Mouse (Mus musculus) spleen, adult 2 months (tissue): ENCODE results near the gene Arhgap9. TPM values are rescaled to one million over a fixed set of nuclear protein-coding genes. Genes with fewer than 3 reads are reported as not detected.

Experiments
- DNase-seq, 2 experiments: peaks; one replicate each; pipeline versions ENCODE4 v3.0.0 to v3.0.0-alpha.2; 2012 to 2021; ENCODE audit warnings: low spot score in 2 of 2, low read depth in 1 of 2
- H3K27ac ChIP-seq: fragments of 200-500 bp; 2 replicates; pipeline ENCODE4 v1.5.1; 2012; ENCODE audit warnings: low read length, inconsistent platforms; ENCODE audit not compliant: insufficient read depth
- H3K27me3 ChIP-seq: fragments of 200-500 bp; 2 replicates; pipeline ENCODE4 v1.6.1; 2012; ENCODE audit warnings: mild to moderate bottlenecking, moderate library complexity, low read length, inconsistent platforms; ENCODE audit not compliant: control insufficient read depth, insufficient read depth
- H3K36me3 ChIP-seq: fragments of 200-500 bp; 2 replicates; pipeline ENCODE4 v1.6.1; 2012; ENCODE audit warnings: mild to moderate bottlenecking, low read length, inconsistent platforms; ENCODE audit not compliant: control insufficient read depth, insufficient read depth
- H3K4me1 ChIP-seq: fragments of 200-500 bp; 2 replicates; pipeline ENCODE4 v1.6.1; 2011; ENCODE audit warnings: inconsistent platforms; ENCODE audit not compliant: control insufficient read depth, insufficient read depth, insufficient read length
- H3K4me3 ChIP-seq: fragments of 200-500 bp; 2 replicates; pipeline ENCODE4 v1.5.1; 2011; ENCODE audit warnings: mild to moderate bottlenecking, inconsistent platforms; ENCODE audit not compliant: insufficient read depth, insufficient read length; ENCODE audit errors: extremely low read depth
- CTCF ChIP-seq: fragments of 200-500 bp; IDR thresholded peaks from 2 replicates; pipeline ENCODE4 v1.5.1; 2011; ENCODE audit warnings: mild to moderate bottlenecking, inconsistent platforms; ENCODE audit not compliant: insufficient read depth, insufficient read length, insufficient replicate concordance; ENCODE audit errors: extremely low read depth
- POLR2A ChIP-seq: fragments of 200-500 bp; IDR thresholded peaks from 2 replicates; pipeline ENCODE4 v1.6.1; 2011; ENCODE audit warnings: low read depth, low read length, inconsistent platforms
- WGBS: fragments of 180-500 bp; shearing (Covaris S2); methylation state at CpG from one replicate; pipeline ENCODE4 v1.1.7; 2018; 5-methylcytosine and 5-hydroxymethylcytosine counted together
- polyA plus RNA-seq: library from polyadenylated mRNA; depleted of rRNA; stranded (reverse); fragments of >200 nt; gene quantifications from 2 replicates; pipeline ENCODE4 v1.2.3, GENCODE M21; 2012

The Arhgap9 gene
- polyA plus RNA-seq, 1 experiment: 72.7 TPM

- Histone ChIP-seq H3K36me3 (peaks cover 26% of the 10 kb centered on the region), H3K27me3 (no peaks in the 10 kb centered on the region), H3K27ac (no peak overlapping the region), H3K4me3 (peak overlapping the region; percentile 87; the same call in 1 of the 2 replicates), H3K4me1 (peaks cover 17% of the 10 kb centered on the region; the same call in 1 of the 2 replicates)
- 17% methylated on average over 5 of the region's 5 CpGs for WGBS
- TF ChIP-seq POLR2A: no peak
- no peak for DNase-seq
Observed at GRCm38 (mm10) chr10:127291881-127292638, 29.7 kb upstream of the Arhgap9 start.

- H3K27ac ChIP-seq: no peak overlapping the region
- no peak for TF ChIP-seq CTCF
- TF ChIP-seq POLR2A: no peak
- no peak for DNase-seq
- H3K27me3 ChIP-seq: no peaks in the 10 kb centered on the region
- WGBS: 90% methylated on average over 6 of the region's 6 CpGs
- H3K36me3 ChIP-seq: peaks cover 32% of the 10 kb centered on the region
- H3K4me3 ChIP-seq: no peak overlapping the region
- H3K4me1 ChIP-seq: peaks cover 10% of the 10 kb centered on the region; the same call in 1 of the 2 replicates
Observed at GRCm38 (mm10) chr10:127292987-127293538, 28.7 kb upstream of the Arhgap9 start.

GRCm38 (mm10) chr10:127293590-127294113 is 28.1 kb upstream of the Arhgap9 start:
- H3K4me3 ChIP-seq: no peak overlapping the region
- TF ChIP-seq CTCF: no peak
- H3K4me1 ChIP-seq: peaks cover 10% of the 10 kb centered on the region; the same call in 1 of the 2 replicates
- no peak for DNase-seq
- no peaks in the 10 kb centered on the region for H3K27me3 ChIP-seq
- H3K27ac ChIP-seq: no peak overlapping the region
- 85% methylated on average over 3 of the region's 3 CpGs for WGBS
- H3K36me3 ChIP-seq: peaks cover 34% of the 10 kb centered on the region

GRCm38 (mm10) chr10:127294895-127295510 is 26.8 kb upstream of the Arhgap9 start:
- H3K4me1 ChIP-seq: peaks cover 6% of the 10 kb centered on the region; the same call in 1 of the 2 replicates
- no peak for DNase-seq
- H3K27me3 ChIP-seq: no peaks in the 10 kb centered on the region
- TF ChIP-seq POLR2A (no peak), CTCF (no peak)
- WGBS: 94% methylated on average over 10 of the region's 10 CpGs
- no peak overlapping the region for H3K27ac ChIP-seq
- peaks cover 44% of the 10 kb centered on the region for H3K36me3 ChIP-seq
- no peak overlapping the region for H3K4me3 ChIP-seq

GRCm38 (mm10) chr10:127295986-127296794 is 25.6 kb upstream of the Arhgap9 start:
- no peaks in the 10 kb centered on the region for H3K27me3 ChIP-seq
- H3K36me3 ChIP-seq: peaks cover 50% of the 10 kb centered on the region
- H3K4me1 ChIP-seq: peaks cover 6% of the 10 kb centered on the region; the same call in 1 of the 2 replicates
- H3K4me3 ChIP-seq: no peak overlapping the region
- H3K27ac ChIP-seq: no peak overlapping the region
- WGBS: 89% methylated on average over 24 of the region's 24 CpGs
- DNase-seq: no peak
- TF ChIP-seq CTCF: no peak
- no peak for TF ChIP-seq POLR2A

GRCm38 (mm10) chr10:127297015-127297871 is 24.5 kb upstream of the Arhgap9 start:
- WGBS: 96% methylated on average over 16 of the region's 16 CpGs

More at GRCm38 (mm10) chr10:127297015-127297871, 24.5 kb upstream of the Arhgap9 start:
- no peak for DNase-seq
- TF ChIP-seq CTCF: no peak
- no peak for TF ChIP-seq POLR2A
- H3K4me3 ChIP-seq: no peak overlapping the region
- H3K27ac ChIP-seq: no peak overlapping the region
- H3K36me3 ChIP-seq: peaks cover 52% of the 10 kb centered on the region
- no peaks in the 10 kb centered on the region for H3K4me1 ChIP-seq
- no peaks in the 10 kb centered on the region for H3K27me3 ChIP-seq
